Mouse (Mus musculus) CD4-positive, CD25-positive, alpha-beta regulatory T cell, adult 4 months (primary cell): ENCODE measurements around the gene Med23. TPM values are rescaled to one million over a fixed set of nuclear protein-coding genes. Genes with fewer than 3 reads are reported as not detected.

Experiments
- ATAC-seq: one replicate; pipeline ENCODE4 v1.8.0; 2017
- polyA plus RNA-seq, 2 experiments: library from polyadenylated mRNA; unstranded; fragments of 100-300 nt; shearing (Covaris generic); gene quantifications; one replicate each; pipeline ENCODE4 v1.2.1; 2017

The Med23 gene
- polyA plus RNA-seq: 10 to 100 TPM; 18.9 to 31.7 TPM

GRCm38 (mm10) chr10:24869760-24870290 lies at the start of gene Med23:
Gene Med23 (plus strand): TSS chr10:24869986.
- peak; percentile 99 for ATAC-seq

GRCm38 (mm10) chr10:24821990-24822676 lies 47.7 kb upstream of the Med23 start:
- no peak for ATAC-seq

- ATAC-seq: no peak
These were observed 46.9 kb upstream of the Med23 start for GRCm38 (mm10) chr10:24822842-24823241.

DNA sequence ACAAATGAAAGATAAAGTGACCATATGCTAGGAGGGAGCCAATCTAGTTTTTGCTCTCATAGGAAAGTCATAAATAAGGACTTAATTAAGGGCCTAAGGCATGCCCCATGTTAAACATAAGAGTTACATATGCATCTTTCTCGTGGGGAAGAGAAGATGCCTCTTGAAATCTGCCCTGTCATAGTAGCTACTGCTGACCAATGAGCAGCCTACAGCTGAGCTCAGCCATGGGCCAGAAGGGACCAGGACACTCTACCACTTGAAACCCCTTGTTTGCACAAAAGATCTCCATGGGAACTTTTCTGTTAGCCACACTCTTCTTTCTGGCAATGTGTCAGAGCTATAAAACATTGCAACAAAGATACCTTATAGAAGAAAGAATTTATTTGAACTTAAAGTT lies 46.5 kb upstream of the Med23 start:
- ATAC-seq: peak; percentile 1

GRCm38 (mm10) chr10:24823697-24824535 lies 45.9 kb upstream of the Med23 start:
- peak; percentile 92 for ATAC-seq

DNA sequence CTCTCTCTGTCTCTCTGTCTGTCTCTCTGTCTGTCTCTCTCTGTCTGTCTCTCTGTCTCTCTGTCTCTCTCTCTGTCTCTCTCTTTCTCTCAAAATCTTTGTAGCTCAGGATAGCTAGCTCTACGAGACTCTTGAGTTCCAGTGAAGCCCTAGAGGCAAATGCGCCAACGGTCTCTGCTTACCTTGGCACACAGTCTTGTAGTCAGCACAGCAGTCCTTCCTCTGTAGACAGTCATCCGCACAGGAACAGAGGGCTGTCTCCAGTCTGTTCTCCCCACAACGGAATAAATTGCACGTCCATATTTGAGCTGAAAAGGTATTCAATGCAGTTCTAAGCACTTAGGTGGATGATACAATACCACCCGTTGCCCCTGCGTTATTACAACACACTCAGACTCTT lies 45.2 kb upstream of the Med23 start:
- ATAC-seq: no peak

- ATAC-seq: no peak
These were observed 44.2 kb upstream of the Med23 start for GRCm38 (mm10) chr10:24825456-24826081.

- ATAC-seq: no peak
These were observed 43.7 kb upstream of the Med23 start for GRCm38 (mm10) chr10:24826130-24826529.

DNA sequence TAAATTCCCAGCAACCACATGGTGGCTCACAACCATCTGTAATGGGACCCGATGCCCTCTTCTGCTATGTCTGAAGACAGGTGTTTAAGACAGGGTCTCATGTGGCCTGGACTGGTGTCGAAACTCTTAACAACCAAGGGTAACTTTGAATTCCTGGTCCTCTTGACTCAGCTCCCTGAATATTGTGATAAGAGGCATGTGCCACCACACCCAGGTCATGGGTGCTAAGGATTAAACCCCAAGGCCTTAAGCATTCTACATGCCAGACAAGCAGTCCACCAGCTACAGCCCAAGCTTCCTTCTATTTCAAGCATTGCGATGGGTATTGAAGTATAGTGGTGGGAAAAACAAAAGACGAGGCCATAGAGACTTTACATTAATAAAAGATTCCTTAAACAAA lies 41.6 kb upstream of the Med23 start:
- no peak for ATAC-seq

DNA sequence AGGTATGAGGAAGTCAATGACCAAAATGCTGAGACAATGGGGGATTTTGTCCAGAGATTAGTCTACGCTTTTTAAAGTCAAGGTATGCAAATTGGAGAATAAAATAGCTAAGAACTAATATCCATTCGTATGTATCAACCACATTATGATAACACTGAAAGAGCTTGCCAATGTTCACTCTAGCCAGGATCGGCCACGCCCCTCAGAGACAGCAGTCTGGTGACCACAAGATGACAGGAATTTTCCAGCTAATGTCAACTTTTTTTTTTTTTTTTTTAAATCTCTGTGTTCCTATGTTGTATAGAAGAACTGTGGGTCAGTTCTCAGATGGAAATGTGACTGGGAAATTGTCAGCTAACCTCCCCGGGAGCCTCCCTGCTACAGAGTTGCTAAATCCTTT lies 39.3 kb upstream of the Med23 start:
- ATAC-seq: no peak

- ATAC-seq: no peak
These were observed 38.2 kb upstream of the Med23 start for GRCm38 (mm10) chr10:24831377-24832095.

GRCm38 (mm10) chr10:24832306-24832705 lies 37.5 kb upstream of the Med23 start:
- ATAC-seq: no peak

GRCm38 (mm10) chr10:24834634-24835371 lies 35.0 kb upstream of the Med23 start:
- ATAC-seq: no peak

- ATAC-seq: no peak
These were observed 34.0 kb upstream of the Med23 start for GRCm38 (mm10) chr10:24835702-24836342.

DNA sequence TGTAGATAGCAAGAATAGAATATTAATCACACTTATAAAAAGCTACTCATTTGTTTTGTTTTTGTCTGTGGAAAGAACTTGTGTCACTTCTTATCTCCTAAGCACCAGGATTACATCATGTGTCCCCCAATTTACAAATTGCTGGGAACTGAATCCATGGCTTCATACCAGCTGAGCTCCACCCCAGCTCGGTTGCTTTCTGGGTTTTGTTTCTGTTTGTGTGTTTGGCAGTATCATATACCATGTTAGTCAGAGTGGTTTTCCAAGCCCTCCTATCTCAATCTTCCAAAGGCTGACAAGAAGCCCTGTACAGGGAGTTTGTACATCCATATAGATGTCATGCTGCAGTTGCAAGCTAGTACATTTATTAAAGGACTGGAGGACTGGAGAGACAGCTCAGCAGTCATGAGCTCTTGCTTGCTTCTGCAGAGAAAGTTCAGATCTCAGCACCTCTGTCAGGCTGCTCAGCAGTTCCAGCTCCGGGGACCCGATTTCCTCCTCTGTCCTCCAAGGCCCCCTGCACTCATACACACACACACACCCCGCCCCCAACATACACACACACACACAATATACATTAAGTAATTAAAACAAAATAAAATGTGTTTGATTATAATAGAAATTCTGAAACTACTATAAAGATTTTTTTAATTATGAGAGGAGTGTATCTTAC lies 33.3 kb upstream of the Med23 start:
- ATAC-seq: no peak

DNA sequence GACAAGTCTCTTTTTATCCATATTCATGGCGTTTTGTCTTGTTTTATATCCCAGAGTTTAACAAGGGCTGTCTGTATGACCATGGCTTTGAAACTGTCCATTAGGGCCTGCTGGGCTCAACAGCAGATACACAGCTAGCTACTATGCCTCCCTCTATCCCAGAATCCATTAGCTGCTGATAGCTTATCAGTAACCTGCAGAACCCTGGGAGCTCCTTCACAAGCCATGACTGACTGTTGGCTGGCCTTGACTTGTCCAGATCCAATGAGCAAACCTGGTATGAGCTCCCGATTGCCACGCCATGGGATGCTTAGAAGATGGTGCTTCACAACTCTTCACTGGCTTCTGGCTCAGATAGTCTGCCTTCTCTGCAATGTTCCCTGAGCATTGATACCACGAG lies 29.0 kb upstream of the Med23 start:
- no peak for ATAC-seq

DNA sequence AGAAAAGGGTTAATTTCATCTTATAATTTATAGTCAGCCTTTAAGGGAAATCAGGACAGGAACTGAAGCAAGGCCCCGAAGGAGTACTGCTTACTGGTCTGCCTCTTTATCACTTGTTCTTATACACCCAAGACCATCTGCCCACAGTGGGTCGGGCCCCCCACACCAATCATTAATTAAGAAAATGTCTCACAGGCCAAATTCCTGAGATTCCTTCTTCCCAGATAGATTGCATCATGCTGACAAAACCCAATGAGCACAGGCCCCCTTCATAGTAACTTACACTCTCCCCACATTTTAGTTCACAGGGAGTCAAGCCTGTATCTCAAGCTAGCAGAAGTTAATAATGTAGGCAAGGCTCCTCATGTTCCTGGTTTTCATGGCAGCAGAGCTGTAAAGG lies 27.8 kb upstream of the Med23 start:
- ATAC-seq: no peak

- ATAC-seq: no peak
These were observed 27.1 kb upstream of the Med23 start, which contains the start of gene Enpp3 for GRCm38 (mm10) chr10:24842676-24843075. Gene Enpp3 (minus strand): TSS chr10:24842823.

DNA sequence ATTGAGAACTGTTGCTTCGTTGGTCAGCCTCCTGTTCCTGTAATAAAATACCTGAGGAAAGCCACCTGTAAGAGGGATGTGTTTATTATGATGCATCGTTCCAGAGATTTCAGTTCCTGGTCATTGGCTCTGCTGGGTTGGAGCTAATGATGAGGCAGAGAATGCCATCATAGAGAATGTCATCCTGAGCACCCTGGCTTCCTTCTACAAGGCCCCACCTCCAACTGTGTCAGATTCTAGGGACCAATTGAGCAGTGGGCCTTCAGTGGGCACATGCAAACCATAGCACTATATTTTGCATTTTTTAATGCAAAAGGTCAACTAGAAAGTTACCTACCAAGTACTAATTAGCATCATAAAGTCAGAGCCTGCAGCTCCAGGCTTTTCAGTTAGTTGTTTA lies 6.6 kb upstream of the Med23 start:
- ATAC-seq: no peak

DNA sequence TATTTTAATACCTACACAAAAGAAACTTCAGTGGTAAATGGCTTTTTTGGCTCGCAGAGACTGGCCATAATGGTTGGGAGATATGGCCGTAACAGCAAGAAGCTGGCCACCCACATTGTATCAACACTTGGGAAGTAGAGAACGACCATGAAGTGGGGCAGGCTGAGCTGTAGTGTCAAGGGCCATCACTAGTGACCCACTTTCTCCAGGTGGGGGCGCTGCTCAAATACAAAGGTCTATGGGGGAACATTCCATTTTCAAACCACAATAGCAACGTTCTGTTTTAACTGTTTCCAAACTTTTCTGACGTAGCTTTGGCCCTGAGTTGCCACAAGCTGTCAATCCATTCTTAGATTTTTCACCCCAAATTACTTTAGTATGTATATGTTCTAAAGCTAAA lies 5.4 kb upstream of the Med23 start:
- no peak for ATAC-seq

DNA sequence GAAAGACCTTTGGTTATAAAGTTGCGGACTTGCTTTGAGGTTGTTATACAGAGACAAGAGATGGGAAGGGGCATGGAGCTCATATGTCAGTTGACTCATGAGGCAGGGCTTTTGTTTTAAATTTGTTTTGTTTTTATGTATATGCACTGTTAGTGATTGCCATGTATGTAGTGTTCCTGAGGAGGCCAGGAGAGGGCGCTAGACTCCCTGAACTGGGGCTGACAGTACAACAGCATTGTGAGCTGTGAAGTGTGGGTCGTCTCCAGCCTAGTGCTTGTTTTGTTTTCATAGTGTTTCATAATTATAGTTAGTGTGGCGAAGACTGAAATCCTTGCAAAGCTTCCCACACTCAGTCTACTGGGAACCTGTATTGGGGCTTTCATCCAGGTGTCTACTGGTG lies 3.8 kb downstream of the Med23 start:
- no peak for ATAC-seq
